Comparison of ENCODE assay signal across 11 mouse cellular contexts in the genomic region with DNA sequence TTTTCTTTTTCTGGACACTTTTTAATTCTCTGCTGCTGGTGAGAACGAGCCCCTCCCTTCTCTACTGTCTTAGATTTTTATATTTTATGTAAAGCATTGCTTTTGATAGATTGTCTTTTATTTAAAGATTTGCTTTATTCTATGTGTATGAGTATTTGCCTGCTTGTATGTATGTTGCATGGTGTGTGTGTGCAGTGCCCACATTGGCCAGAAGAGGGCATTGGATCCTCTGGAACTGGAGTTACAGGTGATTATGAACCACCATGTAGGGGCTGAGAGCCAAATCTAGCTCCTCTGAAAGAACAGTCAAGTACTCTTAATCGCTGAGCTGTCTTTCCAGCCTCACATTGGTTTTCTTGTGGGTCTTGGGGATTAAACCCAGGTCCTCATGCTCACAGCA.
DNase-seq lines count a peak whose midpoint lies in the region; ATAC-seq lines count a peak whose summit lies in the region.
"Had no signal": no experiment of that assay in that cellular context is flagged by ENCODE, and none has a peak within 500 bp of the region (broad histone marks: within the 10 kb centered on the region; RNA-seq: fewer than 3 reads in every experiment).

No protein-coding gene starts in this region.

- no peaks in the 10 kb centered on the region for H3K36me3 ChIP-seq in kidney, embryonic 14.5 days (ENCODE audit: control insufficient read depth, insufficient read depth, low read length)

- no peak overlapping the region for H3K4me3 ChIP-seq in kidney, embryonic 14.5 days (ENCODE audit: low read length)

- H3K9ac ChIP-seq in kidney, embryonic 14.5 days (ENCODE audit: low read depth, low read length) = no peak overlapping the region
- H3K9ac ChIP-seq: hindbrain, embryonic 14.5 days had no signal

- DNase-seq in cerebellum, postnatal 10 days = peak; percentile 45 to 60
- no peak for DNase-seq in cerebellum, postnatal 36 days
- peak; percentile 19 for DNase-seq in kidney, postnatal 10 days
- peak; percentile 57 to 60 for DNase-seq in right cerebral cortex, postnatal 10 days (ENCODE audit: low spot score in 2 of 2)
- DNase-seq in right cerebral cortex, postnatal 25 days = no peak
- peak; percentile 31 for DNase-seq in lung, postnatal 14 days
- no peak for DNase-seq in urinary bladder, postnatal 10 days (ENCODE audit: low spot score)
- DNase-seq: heart, adult 11 months had no signal

- 78% methylated on average over 2 of the region's 2 CpGs for WGBS in kidney, embryonic 14.5 days

- no peak overlapping the region for H3K4me2 ChIP-seq in kidney, embryonic 14.5 days (replicated peaks; ENCODE audit: low read depth, low read length)
- H3K4me2 ChIP-seq: hindbrain, embryonic 14.5 days had no signal

- H3K27ac ChIP-seq in kidney, embryonic 14.5 days (ENCODE audit: low read depth, low read length) = no peak overlapping the region
- H3K27ac ChIP-seq: hindbrain, embryonic 14.5 days had no signal

- H3K9me3 ChIP-seq in kidney, embryonic 14.5 days (ENCODE audit: control insufficient read depth, low read length) = 0 out of 2 replicates have a peak, but pooled peaks cover 3% of the 10 kb centered on the region

- H3K4me1 ChIP-seq in kidney, embryonic 14.5 days (ENCODE audit: control insufficient read depth, insufficient read depth, low read length) = no peaks in the 10 kb centered on the region

- no peaks in the 10 kb centered on the region for H3K27me3 ChIP-seq in kidney, embryonic 14.5 days (ENCODE audit: control insufficient read depth, insufficient read depth, low read length)

- ATAC-seq in kidney, embryonic 14.5 days (ENCODE audit: low FRiP score, low TSS enrichment) = no peak
- ATAC-seq: forebrain, embryonic 14.5 days had no signal

Comparison
In these comparisons a context has a peak if more than half of its experiments do, and no peak if none do; other contexts are left out.
1. DNase-seq: peak in cerebellum, postnatal 10 days (2 of 2), kidney, postnatal 10 days (single experiment), right cerebral cortex, postnatal 10 days (2 of 2) and lung, postnatal 14 days (single experiment); none in cerebellum, postnatal 36 days (0 of 2), right cerebral cortex, postnatal 25 days (single experiment) and urinary bladder, postnatal 10 days (single experiment).